Mouse (Mus musculus) kidney, adult 9 months (tissue): ENCODE data around the gene Crygs.
"Not testable (repeated sequence)": the region's sequence is repeated elsewhere in the genome, so short reads cannot be mapped to it uniquely, and the experiment has no call there.

Experiments used
- DNase-seq: peaks from one replicate; pipeline ENCODE4 v3.0.0; 2022

Gene Crygs

GRCm38 (mm10) chr16:22782686-22783085 lies 28.7 kb downstream of the Crygs start:
- DNase-seq, result no peak

- no peak for DNase-seq
Observed at GRCm38 (mm10) chr16:22779228-22779835, 32.0 kb downstream of the Crygs start.

- DNase-seq, result not testable (repeated sequence)
Observed at GRCm38 (mm10) chr16:22778296-22778695, 33.1 kb downstream of the Crygs start.

GRCm38 (mm10) chr16:22775471-22775985 lies 35.8 kb downstream of the Crygs start:
- no peak for DNase-seq

GRCm38 (mm10) chr16:22768661-22769060 lies 42.7 kb downstream of the Crygs start:
- no peak for DNase-seq

GRCm38 (mm10) chr16:22767405-22767804 lies 44.0 kb downstream of the Crygs start:
- DNase-seq, result peak; percentile 17

GRCm38 (mm10) chr16:22766738-22767211 lies 44.6 kb downstream of the Crygs start:
- no peak for DNase-seq

- no peak for DNase-seq
Observed at GRCm38 (mm10) chr16:22765531-22765930, 45.8 kb downstream of the Crygs start.
